Mouse (Mus musculus): Measurements from ENCODE around the gene Vat1. TPM values are rescaled to one million over a fixed set of nuclear protein-coding genes. Genes with fewer than 3 reads are reported as not detected.

The Vat1 gene
- total and polyA plus RNA-seq, 3 experiments, result 14.9 to 49.4 (median 29.9) TPM

- TF ChIP-seq BHLHE40 (IDR thresholded peaks at IDR 0.05; ENCODE audit: low read depth, low read length) (peak; percentile 67), IRF4 (IDR thresholded peaks at IDR 0.05; ENCODE audit: low read depth, low read length) (0 out of 2 replicates have a peak, but pooled peaks have one; percentile 35), CHD2 (IDR thresholded peaks at IDR 0.05; ENCODE audit: low read length) (no peak), MEF2A (IDR thresholded peaks at IDR 0.05; ENCODE audit: borderline replicate concordance, low read depth, low read length) (no peak), HCFC1 (IDR thresholded peaks at IDR 0.05; ENCODE audit: low read depth, low read length) (no peak), UBTF (IDR thresholded peaks at IDR 0.05; ENCODE audit: low read depth, low read length) (no peak), SMC3 (IDR thresholded peaks at IDR 0.05; ENCODE audit: low read depth, low read length) (no peak), TBP (conservative IDR thresholded peaks at IDR 0.05; ENCODE audit: low read depth, low read length) (no peak), NRF1 (IDR thresholded peaks at IDR 0.05; ENCODE audit: low read depth, low read length) (no peak), RAD21 (IDR thresholded peaks at IDR 0.05; ENCODE audit: low read depth, low read length) (no peak), ETS1 (conservative IDR thresholded peaks at IDR 0.05; ENCODE audit: low read depth, low read length) (no peak)
These were observed 3.2 kb downstream of the Vat1 start (continued) for GRCm38 (mm10) chr11:101462583-101463440.

GRCm38 (mm10) chr11:101462141-101462540 lies 3.9 kb downstream of the Vat1 start:
- TF ChIP-seq ZMIZ1 (IDR thresholded peaks at IDR 0.05; ENCODE audit: low read depth, low read length) (no peak), POLR2A (IDR thresholded peaks at IDR 0.05; ENCODE audit: low read depth, low read length) (no peak), USF2 (conservative IDR thresholded peaks at IDR 0.05; ENCODE audit: low read depth, low read length) (no peak), EP300 (IDR thresholded peaks at IDR 0.05; ENCODE audit: low read length) (no peak)
- DNase-seq (ENCODE audit: extremely low read depth), result no peak
- H3K27me3 ChIP-seq (replicated peaks), result peaks cover 6% of the 10 kb centered on the region
- H3K4me3 ChIP-seq (replicated peaks in 1 of 3; ENCODE audit: low read depth in 2 of 3, low read length in 2 of 3, poor library complexity in 1 of 3), result no peak overlapping the region
- H3K4me1 ChIP-seq (ENCODE audit: control insufficient read depth in 1 of 2, insufficient read depth in 2 of 2), result peaks cover 21 to 56% of the 10 kb centered on the region in 2 experiments
- peaks cover 41 to 53% of the 10 kb centered on the region in 2 experiments for H3K36me3 ChIP-seq (replicated peaks in 1 of 2; ENCODE audit: control insufficient read depth in 1 of 2, insufficient read depth in 1 of 2, low read length in 1 of 2)
- H3K9me3 ChIP-seq (replicated peaks; ENCODE audit: low read length), result no peaks in the 10 kb centered on the region
- no peak overlapping the region for H3K9ac ChIP-seq (ENCODE audit: insufficient read depth, low read depth)
- no peaks in the 10 kb centered on the region for H3K79me2 ChIP-seq (replicated peaks; ENCODE audit: control insufficient read depth, extremely low read depth, insufficient read depth, poor library complexity, severe bottlenecking)
- no peak overlapping the region for H3K27ac ChIP-seq (ENCODE audit: insufficient read depth, low read depth)
- no peak overlapping the region for H3K4me2 ChIP-seq (ENCODE audit: insufficient read depth, low read depth, poor library complexity, severe bottlenecking)
- dilution Hi-C loops (cut with MboI; ENCODE audit: extremely low pct_ligation_motif_present, extremely low pct_unique_long_range_greater_than_20kb, low sequenced_read_pairs) (no loop called here), in situ Hi-C loops (cut with MboI; ENCODE audit: low pct_ligation_motif_present, low pct_unique_long_range_greater_than_20kb, low sequenced_read_pairs) (no loop called here)

- Histone ChIP-seq H3K27ac (ENCODE audit: insufficient read depth, low read depth) (no peak overlapping the region), H3K4me3 (replicated peaks in 1 of 3; ENCODE audit: low read depth in 2 of 3, low read length in 2 of 3, poor library complexity in 1 of 3) (no peak overlapping the region), H3K79me2 (replicated peaks; ENCODE audit: control insufficient read depth, extremely low read depth, insufficient read depth, poor library complexity, severe bottlenecking) (no peaks in the 10 kb centered on the region), H3K9me3 (replicated peaks; ENCODE audit: low read length) (no peaks in the 10 kb centered on the region), H3K36me3 (replicated peaks in 1 of 2; ENCODE audit: control insufficient read depth in 1 of 2, insufficient read depth in 1 of 2, low read length in 1 of 2) (peaks cover 48 to 68% of the 10 kb centered on the region in 2 experiments), H3K4me2 (ENCODE audit: insufficient read depth, low read depth, poor library complexity, severe bottlenecking) (no peak overlapping the region), H3K4me1 (ENCODE audit: control insufficient read depth in 1 of 2, insufficient read depth in 2 of 2) (peaks cover 18 to 50% of the 10 kb centered on the region in 2 experiments), H3K9ac (ENCODE audit: insufficient read depth, low read depth) (no peak overlapping the region), H3K27me3 (replicated peaks) (no peaks in the 10 kb centered on the region)
- TF ChIP-seq MAZ (IDR thresholded peaks at IDR 0.05; ENCODE audit: low read depth, low read length) (no peak), TCF12 (IDR thresholded peaks at IDR 0.05; ENCODE audit: low read depth, low read length) (no peak), SMC3 (IDR thresholded peaks at IDR 0.05; ENCODE audit: low read depth, low read length) (no peak), RCOR1 (conservative IDR thresholded peaks at IDR 0.05; ENCODE audit: low read depth, low read length) (no peak), MXI1 (IDR thresholded peaks at IDR 0.05; ENCODE audit: low read depth, low read length) (no peak), ETS1 (conservative IDR thresholded peaks at IDR 0.05; ENCODE audit: low read depth, low read length) (no peak), POLR2A (IDR thresholded peaks at IDR 0.05; ENCODE audit: low read depth, low read length) (no peak), POLR2AphosphoS2 (IDR thresholded peaks at IDR 0.05; ENCODE audit: low read depth, low read length) (no peak)
- in situ Hi-C loops (cut with MboI; ENCODE audit: low pct_ligation_motif_present, low pct_unique_long_range_greater_than_20kb, low sequenced_read_pairs), result no loop called here
- dilution Hi-C loops (cut with MboI; ENCODE audit: extremely low pct_ligation_motif_present, extremely low pct_unique_long_range_greater_than_20kb, low sequenced_read_pairs), result no loop called here
- DNase-seq (ENCODE audit: extremely low read depth), result no peak
These were observed 5.7 kb downstream of the Vat1 start for GRCm38 (mm10) chr11:101460321-101460720.
